Mouse (Mus musculus): ENCODE data around the gene Bcor. TPM values are rescaled to one million over a fixed set of nuclear protein-coding genes. Genes with fewer than 3 reads are reported as not detected.
A peak's percentile ranks its signal among the peaks of the same experiment; 100 is the strongest.

The Bcor gene
- polyA plus RNA-seq, 1 experiment from 2014 or later: 26.5 TPM

DNA sequence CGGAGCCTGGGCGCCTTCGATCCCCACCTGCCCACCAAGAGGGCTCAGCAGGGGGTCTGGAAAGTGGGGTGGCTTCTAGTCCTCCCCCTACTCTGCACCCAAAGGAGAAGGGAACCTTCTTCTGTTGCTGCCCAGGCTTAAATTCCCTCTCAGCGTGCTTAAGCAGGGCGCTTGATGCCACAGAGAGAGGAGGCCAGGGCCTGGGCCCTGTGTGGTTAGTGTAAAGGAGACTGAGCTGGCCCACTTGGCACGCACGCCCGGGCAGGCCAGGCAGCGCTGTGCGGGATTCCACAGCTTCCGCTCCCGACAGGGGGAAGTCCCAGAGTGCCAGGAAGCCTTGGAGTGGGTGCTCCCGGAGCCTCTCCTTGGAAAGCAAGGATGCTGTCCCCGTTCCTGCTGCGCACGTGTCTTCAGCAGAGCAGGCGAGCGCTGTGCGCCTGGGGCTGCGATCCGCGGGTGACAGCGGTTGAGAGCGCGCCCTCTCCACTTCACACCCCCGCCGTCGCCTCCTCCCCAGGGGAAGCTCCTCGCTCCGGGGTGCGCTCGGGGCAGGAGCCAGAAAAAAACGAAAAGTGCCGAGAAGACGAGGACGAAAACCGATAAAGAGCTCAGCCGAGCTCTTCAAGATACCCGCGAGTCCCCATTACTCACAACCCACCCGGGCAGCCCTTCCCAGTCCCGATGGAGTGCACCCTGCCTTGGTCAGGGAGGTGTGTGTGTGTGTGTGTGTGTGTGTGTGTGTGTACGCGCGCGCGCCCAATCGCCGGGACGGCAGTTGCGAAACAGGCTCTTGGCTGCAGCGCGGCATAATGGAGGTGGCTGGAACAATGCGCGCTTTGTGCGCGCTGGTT, 153.9 kb downstream of the Bcor start:
- peak overlapping the region; percentile 52 for H3K4me3 ChIP-seq
- 2% methylated on average over 55 of the region's 57 CpGs for WGBS
- H3K27me3 ChIP-seq (ENCODE audit: low read depth, poor library complexity, severe bottlenecking): peaks cover 99% of the 10 kb centered on the region
- peak overlapping the region; percentile 95 for H3K27ac ChIP-seq
- H3K36me3 ChIP-seq: no peaks in the 10 kb centered on the region
- DNase-seq (ENCODE audit: low spot score): peak; percentile 77
- no peaks in the 10 kb centered on the region for H3K9me3 ChIP-seq (replicated peaks)
- peaks cover 66% of the 10 kb centered on the region for H3K4me1 ChIP-seq

GRCm38 (mm10) chrX:12005181-12006030, 154.7 kb downstream of the Bcor start:
- Histone ChIP-seq H3K4me3 (peak overlapping the region; percentile 52), H3K27me3 (ENCODE audit: low read depth, poor library complexity, severe bottlenecking) (peaks cover 99% of the 10 kb centered on the region), H3K27ac (peak overlapping the region; percentile 95), H3K36me3 (no peaks in the 10 kb centered on the region), H3K4me1 (peaks cover 75% of the 10 kb centered on the region), H3K9me3 (replicated peaks) (no peaks in the 10 kb centered on the region)
- WGBS: under 1% methylated on average over 38 of the region's 38 CpGs
- peak; percentile 75 for DNase-seq (ENCODE audit: low spot score)

DNA sequence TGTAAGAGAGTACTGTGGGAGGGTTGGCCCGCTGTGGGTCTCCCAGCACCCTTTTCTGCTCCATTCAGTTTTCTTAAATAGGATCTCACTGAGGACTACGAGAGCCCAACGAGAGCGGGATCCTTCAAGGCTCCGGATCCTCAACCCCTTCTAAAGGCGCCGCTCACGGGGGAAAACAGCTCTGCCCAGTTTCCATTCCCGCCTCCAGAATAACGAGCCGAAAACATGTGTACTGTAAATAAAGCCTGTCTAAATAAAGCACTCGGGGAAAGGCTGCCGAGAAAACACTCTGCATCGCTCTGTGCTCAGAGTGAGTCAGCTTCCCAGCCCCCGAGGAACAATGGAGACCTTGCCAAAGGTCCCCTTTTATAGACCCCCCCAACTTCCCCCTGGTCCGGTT, 155.7 kb downstream of the Bcor start:
- Histone ChIP-seq H3K36me3 (no peaks in the 10 kb centered on the region), H3K27me3 (ENCODE audit: low read depth, poor library complexity, severe bottlenecking) (peaks cover 100% of the 10 kb centered on the region), H3K9me3 (replicated peaks) (no peaks in the 10 kb centered on the region), H3K27ac (peak overlapping the region; percentile 95), H3K4me1 (peaks cover 84% of the 10 kb centered on the region), H3K4me3 (no peak overlapping the region)
- DNase-seq (ENCODE audit: low spot score): no peak
- WGBS: 7% methylated on average over 16 of the region's 16 CpGs

- Histone ChIP-seq H3K4me3 (no peak overlapping the region), H3K27ac (no peak overlapping the region), H3K27me3 (ENCODE audit: low read depth, poor library complexity, severe bottlenecking) (peaks cover 100% of the 10 kb centered on the region), H3K9me3 (replicated peaks) (no peaks in the 10 kb centered on the region), H3K4me1 (peaks cover 89% of the 10 kb centered on the region), H3K36me3 (no peaks in the 10 kb centered on the region)
- no peak for DNase-seq (ENCODE audit: low spot score)
- 26% methylated on average over 6 of the region's 6 CpGs for WGBS
These were observed 156.2 kb downstream of the Bcor start for GRCm38 (mm10) chrX:12003947-12004346.

DNA sequence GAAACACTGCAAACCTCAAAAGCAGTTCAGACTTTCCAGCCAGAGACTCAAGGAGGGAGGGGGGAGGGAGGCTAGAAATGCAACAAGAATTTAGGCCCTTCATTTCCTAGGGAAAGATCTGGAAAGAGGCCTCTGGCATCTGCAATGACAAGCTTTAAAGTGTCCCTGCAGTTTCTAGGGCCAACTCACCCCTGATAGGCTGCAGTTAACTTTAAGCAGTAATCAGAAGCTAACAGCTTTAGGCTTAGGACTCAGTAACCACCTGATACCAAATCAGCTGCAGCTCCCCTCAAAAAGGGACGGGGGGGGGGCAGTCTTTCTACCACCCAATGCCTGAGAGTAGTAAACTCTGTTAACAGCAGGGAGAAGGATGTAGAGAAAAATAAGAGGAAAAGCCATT, 156.6 kb downstream of the Bcor start:
- no peak for DNase-seq (ENCODE audit: low spot score)
- Histone ChIP-seq H3K27me3 (ENCODE audit: low read depth, poor library complexity, severe bottlenecking) (peaks cover 100% of the 10 kb centered on the region), H3K4me3 (no peak overlapping the region), H3K27ac (peak overlapping the region; percentile 72), H3K9me3 (replicated peaks) (no peaks in the 10 kb centered on the region), H3K36me3 (no peaks in the 10 kb centered on the region), H3K4me1 (peaks cover 93% of the 10 kb centered on the region)
- WGBS: 4% methylated on average over 1 of the region's 1 CpGs

- no peak for DNase-seq (ENCODE audit: low spot score)
- peak overlapping the region; percentile 72 for H3K27ac ChIP-seq
- H3K36me3 ChIP-seq: no peaks in the 10 kb centered on the region
- H3K27me3 ChIP-seq (ENCODE audit: low read depth, poor library complexity, severe bottlenecking): peaks cover 100% of the 10 kb centered on the region
- 8% methylated on average over 9 of the region's 9 CpGs for WGBS
- no peaks in the 10 kb centered on the region for H3K9me3 ChIP-seq (replicated peaks)
- H3K4me1 ChIP-seq: peaks cover 94% of the 10 kb centered on the region
- no peak overlapping the region for H3K4me3 ChIP-seq
These were observed 157.0 kb downstream of the Bcor start for GRCm38 (mm10) chrX:12003106-12003505.

DNA sequence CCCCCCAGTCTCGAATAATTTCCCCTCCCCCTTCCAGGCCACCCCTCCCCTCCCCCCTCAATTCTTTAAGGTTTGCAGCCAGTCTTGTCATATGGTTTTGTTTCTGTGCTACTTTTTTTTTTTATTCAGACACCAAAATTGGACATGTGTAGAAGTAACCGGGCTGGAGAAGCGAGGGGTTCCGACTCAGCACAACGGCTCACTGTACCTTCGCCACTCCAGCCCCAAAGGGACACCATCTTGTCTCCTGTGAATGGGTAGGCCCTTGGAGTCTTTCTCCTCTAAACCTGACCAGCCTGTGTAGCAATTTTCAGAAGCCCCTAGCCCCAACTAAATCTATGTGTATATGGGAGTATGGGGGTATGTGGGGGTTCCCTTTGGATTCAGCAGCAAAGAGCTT, 157.6 kb downstream of the Bcor start:
- peaks cover 94% of the 10 kb centered on the region for H3K4me1 ChIP-seq
- H3K36me3 ChIP-seq: no peaks in the 10 kb centered on the region
- peaks cover 100% of the 10 kb centered on the region for H3K27me3 ChIP-seq (ENCODE audit: low read depth, poor library complexity, severe bottlenecking)
- WGBS: 18% methylated on average over 6 of the region's 6 CpGs
- H3K9me3 ChIP-seq (replicated peaks): no peaks in the 10 kb centered on the region
- no peak for DNase-seq (ENCODE audit: low spot score)
- peak overlapping the region; percentile 72 for H3K27ac ChIP-seq
- H3K4me3 ChIP-seq: no peak overlapping the region

DNA sequence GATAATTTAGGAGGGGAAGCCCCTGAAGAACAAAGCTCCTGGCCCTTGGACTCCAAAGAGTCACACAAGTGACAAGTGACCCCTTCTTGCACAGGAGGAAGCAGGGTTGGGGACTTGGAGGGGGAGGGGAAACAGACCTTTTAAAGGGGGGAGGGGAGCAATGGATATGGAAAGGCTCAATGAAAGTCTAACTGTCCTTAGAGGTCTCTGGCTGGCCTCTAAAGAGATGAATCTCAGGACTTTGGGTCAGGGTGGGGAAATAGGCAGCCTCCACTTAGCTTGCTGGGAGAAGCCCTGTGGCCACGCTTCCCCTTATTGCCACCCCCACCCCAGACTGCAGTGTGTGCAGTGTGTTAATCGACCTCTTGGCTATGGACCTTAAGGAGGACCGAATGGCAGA, 158.2 kb downstream of the Bcor start:
- H3K9me3 ChIP-seq (replicated peaks): no peaks in the 10 kb centered on the region
- WGBS: 0% methylated on average over 3 of the region's 3 CpGs
- peaks cover 100% of the 10 kb centered on the region for H3K27me3 ChIP-seq (ENCODE audit: low read depth, poor library complexity, severe bottlenecking)
- H3K27ac ChIP-seq: peak overlapping the region; percentile 72
- H3K36me3 ChIP-seq: no peaks in the 10 kb centered on the region
- H3K4me3 ChIP-seq: no peak overlapping the region
- no peak for DNase-seq (ENCODE audit: low spot score)
- H3K4me1 ChIP-seq: peaks cover 91% of the 10 kb centered on the region

GRCm38 (mm10) chrX:12001336-12001735, 158.8 kb downstream of the Bcor start:
- H3K9me3 ChIP-seq (replicated peaks): no peaks in the 10 kb centered on the region
- no peak for DNase-seq (ENCODE audit: low spot score)
- WGBS: 5% methylated on average over 16 of the region's 16 CpGs
- H3K27me3 ChIP-seq (ENCODE audit: low read depth, poor library complexity, severe bottlenecking): peaks cover 100% of the 10 kb centered on the region
- no peaks in the 10 kb centered on the region for H3K36me3 ChIP-seq
- H3K27ac ChIP-seq: peak overlapping the region; percentile 86
- peaks cover 90% of the 10 kb centered on the region for H3K4me1 ChIP-seq
- H3K4me3 ChIP-seq: no peak overlapping the region

- WGBS: 6% methylated on average over 13 of the region's 13 CpGs
- DNase-seq (ENCODE audit: low spot score): no peak
These were observed 159.5 kb downstream of the Bcor start for GRCm38 (mm10) chrX:12000620-12001019.

DNA sequence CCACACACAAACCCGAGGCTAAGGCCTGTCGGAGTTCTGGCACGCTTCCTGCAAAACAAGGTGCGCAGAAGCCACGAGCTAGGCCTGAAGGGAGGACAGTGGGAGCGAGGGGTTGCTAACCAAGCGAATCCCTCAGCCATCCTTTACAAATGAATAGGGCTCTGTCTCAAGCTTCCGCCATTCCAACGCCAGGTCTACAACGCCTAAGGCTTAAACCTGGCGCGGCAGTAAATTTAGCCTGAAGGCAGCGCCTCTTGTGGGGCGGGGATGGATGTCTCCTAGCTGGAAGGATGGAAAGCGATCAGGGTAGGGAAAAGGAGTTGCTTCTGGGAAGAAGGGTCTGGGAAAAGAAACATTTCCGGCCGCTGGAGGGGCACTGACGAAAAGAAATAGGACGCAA, 160.2 kb downstream of the Bcor start:
- Histone ChIP-seq H3K9me3 (replicated peaks) (no peaks in the 10 kb centered on the region), H3K4me1 (peaks cover 76% of the 10 kb centered on the region), H3K36me3 (no peaks in the 10 kb centered on the region), H3K27ac (peak overlapping the region; percentile 86; the same call in 1 of the 2 replicates), H3K4me3 (peak overlapping the region; percentile 48), H3K27me3 (ENCODE audit: low read depth, poor library complexity, severe bottlenecking) (peaks cover 100% of the 10 kb centered on the region)
- WGBS: 4% methylated on average over 19 of the region's 19 CpGs
- no peak for DNase-seq (ENCODE audit: low spot score)

More at GRCm38 (mm10) chrX:12000620-12001019, 159.5 kb downstream of the Bcor start:
- H3K27me3 ChIP-seq (ENCODE audit: low read depth, poor library complexity, severe bottlenecking): peaks cover 100% of the 10 kb centered on the region
- peaks cover 82% of the 10 kb centered on the region for H3K4me1 ChIP-seq
- no peak overlapping the region for H3K4me3 ChIP-seq
- peak overlapping the region; percentile 86 for H3K27ac ChIP-seq
- H3K9me3 ChIP-seq (replicated peaks): no peaks in the 10 kb centered on the region
- H3K36me3 ChIP-seq: no peaks in the 10 kb centered on the region

- peaks cover 100% of the 10 kb centered on the region for H3K27me3 ChIP-seq (ENCODE audit: low read depth, poor library complexity, severe bottlenecking)
- no peaks in the 10 kb centered on the region for H3K9me3 ChIP-seq (replicated peaks)
- WGBS: 2% methylated on average over 22 of the region's 41 CpGs
- H3K36me3 ChIP-seq: no peaks in the 10 kb centered on the region
- H3K4me3 ChIP-seq: peak overlapping the region; percentile 48
- peak overlapping the region; percentile 86 for H3K27ac ChIP-seq
- peaks cover 66% of the 10 kb centered on the region for H3K4me1 ChIP-seq
- peak; percentile 72 for DNase-seq (ENCODE audit: low spot score)
These were observed 161.2 kb downstream of the Bcor start for GRCm38 (mm10) chrX:11998934-11999336.

DNA sequence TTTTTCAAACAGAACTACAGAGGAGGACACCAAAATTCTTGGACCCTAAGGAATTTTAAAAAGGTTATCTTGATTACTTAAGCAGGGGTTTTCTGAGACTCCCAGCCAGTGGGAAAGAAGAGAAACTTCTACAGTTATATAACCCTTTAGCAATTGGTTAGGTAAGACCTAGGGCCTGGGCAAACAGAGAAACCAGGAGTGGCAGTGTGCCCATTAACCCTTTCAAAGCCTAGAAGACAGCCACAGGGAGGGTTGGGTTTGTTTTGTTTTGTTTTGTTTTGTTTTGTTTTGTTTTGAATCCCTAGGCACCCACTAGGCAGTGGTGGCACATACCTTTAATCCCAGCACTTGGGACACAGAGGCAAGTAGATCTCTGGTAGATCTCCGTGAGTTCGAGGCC, 163.3 kb downstream of the Bcor start:
- Histone ChIP-seq H3K4me3 (no peak overlapping the region), H3K36me3 (no peaks in the 10 kb centered on the region), H3K27ac (no peak overlapping the region), H3K27me3 (ENCODE audit: low read depth, poor library complexity, severe bottlenecking) (peaks cover 92% of the 10 kb centered on the region), H3K4me1 (peaks cover 45% of the 10 kb centered on the region), H3K9me3 (replicated peaks) (no peaks in the 10 kb centered on the region)
- WGBS: 86% methylated on average over 2 of the region's 2 CpGs
- no peak for DNase-seq (ENCODE audit: low spot score)
